Mouse (Mus musculus) thymus, postnatal 4 days (tissue): ENCODE data around the gene Gpr37l1.

Experiments used
- DNase-seq: peaks from one replicate; pipeline ENCODE4 v3.0.0; 2021

Gpr37l1 gene

DNA sequence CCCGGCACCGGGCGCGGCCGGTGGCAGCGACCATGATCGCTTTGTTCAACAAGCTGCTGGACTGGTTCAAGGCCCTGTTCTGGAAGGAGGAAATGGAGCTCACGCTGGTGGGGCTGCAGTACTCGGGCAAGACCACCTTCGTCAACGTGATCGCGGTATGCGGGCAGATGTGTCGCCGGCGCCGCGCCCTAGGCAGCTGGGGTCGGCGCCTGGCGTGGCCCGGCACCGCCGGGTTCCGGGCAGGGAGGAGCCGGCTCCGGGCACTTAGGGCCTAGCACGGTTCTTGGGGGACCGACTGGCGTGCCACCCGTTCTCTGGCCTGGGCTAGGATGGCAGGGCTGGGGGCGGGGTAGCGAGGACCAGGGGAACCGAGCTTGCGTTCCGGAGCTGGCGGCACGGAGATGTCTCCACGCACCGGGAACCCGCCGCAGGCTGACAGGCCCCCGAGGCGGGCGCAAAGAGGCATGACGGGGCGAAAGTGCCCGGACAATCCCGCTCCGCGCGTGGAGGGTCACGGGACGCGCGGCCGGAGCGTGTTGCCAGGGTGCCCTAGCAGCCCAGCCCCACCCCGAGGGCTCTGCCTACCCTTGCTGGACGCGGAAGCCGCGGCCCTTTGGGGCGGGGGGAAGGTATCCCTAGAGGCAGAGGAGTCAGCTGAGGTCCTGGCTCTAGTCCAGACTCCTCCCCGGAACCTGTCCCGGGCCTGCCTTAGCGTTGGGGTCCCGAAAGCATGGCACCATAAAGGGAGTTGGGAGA lies 20.4 kb downstream of the Gpr37l1 start:
- peak; percentile 72 for DNase-seq

DNA sequence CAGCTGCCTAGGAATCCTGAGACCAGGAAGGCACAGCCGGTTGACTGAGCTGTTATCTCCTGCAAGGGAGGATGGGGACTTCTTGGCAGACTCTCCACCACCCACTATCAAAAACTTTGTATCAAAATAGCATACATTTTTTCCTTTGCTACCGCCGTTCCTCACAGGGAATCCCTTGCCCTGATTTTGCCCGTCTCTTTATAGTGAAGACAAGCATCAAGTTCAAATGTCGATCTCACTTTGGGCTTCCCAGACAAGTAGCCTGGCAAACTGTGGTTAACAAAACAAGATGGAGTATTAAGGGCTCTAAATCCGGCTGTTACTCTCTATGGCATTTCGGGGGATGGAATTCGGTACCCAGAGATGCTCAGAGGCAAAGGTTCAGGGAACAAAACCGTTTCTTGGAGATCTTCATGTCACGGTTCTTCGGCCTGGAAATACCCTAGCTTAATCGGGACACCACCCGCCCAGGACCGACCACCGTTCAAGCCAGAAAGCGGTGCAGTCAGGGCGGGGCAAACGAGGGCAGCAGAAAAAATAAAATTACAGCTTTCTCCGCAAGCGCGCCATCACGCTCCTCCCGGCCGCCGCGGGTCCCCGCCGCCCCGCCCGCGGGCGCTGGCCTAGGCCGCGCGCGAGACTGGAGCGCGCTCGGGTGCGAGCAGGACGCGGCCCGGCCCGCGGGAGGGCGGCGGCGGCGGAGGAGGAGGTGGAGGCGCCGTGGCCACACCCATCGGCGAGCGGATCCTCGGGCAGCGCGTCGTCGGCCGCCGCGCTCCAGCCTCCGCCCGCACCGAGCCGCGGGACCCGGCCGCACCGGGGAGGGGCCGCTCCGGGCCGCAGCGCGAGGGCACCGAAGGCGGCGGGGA lies 21.2 kb downstream of the Gpr37l1 start, which contains the start of gene Arl8a:
Gene Arl8a (plus strand): TSS at position 748 of the 869 bp plus-strand sequence.
- peak; percentile 88 for DNase-seq

GRCm38 (mm10) chr1:135143940-135144339 lies 23.5 kb downstream of the Gpr37l1 start:
- DNase-seq, result peak; percentile 4

- no peak for DNase-seq
Measured at GRCm38 (mm10) chr1:135142452-135142851, 25.0 kb downstream of the Gpr37l1 start.

- peak; percentile 67 for DNase-seq
Measured at GRCm38 (mm10) chr1:135139906-135140305, 27.6 kb downstream of the Gpr37l1 start.

GRCm38 (mm10) chr1:135136500-135136899 lies 31.0 kb downstream of the Gpr37l1 start:
- DNase-seq, result peak; percentile 85

- peak; percentile 45 for DNase-seq
Measured at GRCm38 (mm10) chr1:135135111-135135787, 32.2 kb downstream of the Gpr37l1 start.

DNA sequence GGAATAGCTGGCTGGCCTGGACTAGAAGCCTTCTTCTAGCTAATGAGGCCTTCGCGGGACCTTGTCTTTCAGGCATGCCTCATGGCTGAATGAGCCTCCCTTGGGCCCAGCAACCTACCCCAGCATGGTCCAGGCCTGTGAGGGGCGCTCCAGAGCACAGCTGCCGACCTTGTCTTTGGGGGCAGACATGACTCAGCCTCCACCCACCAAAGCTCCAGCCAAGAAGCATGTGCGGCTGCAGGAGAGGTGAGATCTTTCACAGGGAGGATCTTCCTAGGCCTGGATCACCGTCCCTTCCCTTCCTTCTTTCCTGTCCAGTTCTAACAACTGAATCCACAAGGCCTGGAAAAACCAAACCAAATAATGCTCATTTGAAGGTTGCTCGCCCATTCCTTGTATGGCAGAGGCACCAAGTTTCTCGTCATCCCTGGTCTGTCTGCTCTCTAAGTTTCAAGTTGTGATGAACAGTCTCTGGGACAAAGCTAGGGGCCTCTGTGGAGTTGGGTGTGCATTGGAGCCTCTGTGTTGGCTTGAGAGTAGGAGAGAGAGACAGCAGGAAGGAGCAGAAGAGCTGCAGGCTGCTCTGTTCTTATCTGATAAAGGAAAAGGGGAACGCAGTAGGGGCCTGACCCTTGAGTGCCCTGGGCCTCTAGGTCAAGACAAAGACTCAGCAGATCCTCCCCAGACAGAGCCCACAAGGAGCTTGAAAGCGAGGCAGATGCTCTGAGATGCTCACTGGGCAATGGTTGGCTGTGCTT lies 33.6 kb downstream of the Gpr37l1 start:
- peak; percentile 84 for DNase-seq

DNA sequence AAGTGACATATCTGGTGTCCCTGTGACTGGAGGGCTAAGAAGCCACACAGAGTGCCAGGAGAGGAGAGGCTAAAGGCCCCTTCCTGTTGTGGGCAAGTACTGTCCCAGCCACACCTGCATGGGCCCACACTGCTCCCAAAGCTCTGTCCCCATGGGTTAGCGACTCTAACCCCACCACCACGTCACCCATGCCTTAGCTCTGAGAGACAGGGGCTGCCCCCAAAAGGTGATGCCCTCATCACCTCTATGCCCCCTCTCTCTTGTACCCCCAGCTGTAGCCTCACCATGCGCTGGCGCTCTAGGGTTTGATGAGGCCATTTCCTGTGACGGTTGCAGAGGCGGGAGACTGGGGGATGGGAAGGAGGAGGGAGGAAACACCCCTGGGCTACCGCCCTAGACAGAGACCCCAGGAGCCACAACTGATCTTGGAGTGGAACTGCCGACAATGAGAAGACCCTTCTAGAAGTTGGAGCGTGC lies 34.5 kb downstream of the Gpr37l1 start:
- DNase-seq, result peak; percentile 87

DNA sequence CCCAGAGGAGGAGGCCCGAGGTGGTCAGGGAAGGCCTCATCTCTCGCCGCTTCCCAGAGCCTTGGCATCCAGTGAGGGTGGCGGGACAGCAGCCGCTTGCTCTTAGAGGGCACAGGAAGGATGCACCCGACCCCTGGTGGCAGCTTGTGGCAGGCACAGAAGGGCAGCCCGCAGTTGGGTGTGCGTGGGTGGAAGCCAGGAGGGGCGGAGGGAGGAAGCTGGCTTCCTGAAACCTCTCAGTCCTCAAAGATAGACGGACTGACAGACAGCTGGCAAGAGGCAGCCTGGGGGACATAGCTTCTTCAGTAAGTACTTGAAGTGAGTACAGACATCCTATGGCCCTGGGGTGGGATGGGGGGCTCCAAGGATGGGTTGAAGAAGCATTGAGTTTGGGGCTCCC lies 35.0 kb downstream of the Gpr37l1 start, which contains the start of gene Ptpn7:
Gene Ptpn7 (plus strand): TSS at position 228 of the 400 bp plus-strand sequence.
- DNase-seq, result peak; percentile 97

GRCm38 (mm10) chr1:135131560-135131959 lies 35.9 kb downstream of the Gpr37l1 start:
- peak; percentile 73 for DNase-seq

DNA sequence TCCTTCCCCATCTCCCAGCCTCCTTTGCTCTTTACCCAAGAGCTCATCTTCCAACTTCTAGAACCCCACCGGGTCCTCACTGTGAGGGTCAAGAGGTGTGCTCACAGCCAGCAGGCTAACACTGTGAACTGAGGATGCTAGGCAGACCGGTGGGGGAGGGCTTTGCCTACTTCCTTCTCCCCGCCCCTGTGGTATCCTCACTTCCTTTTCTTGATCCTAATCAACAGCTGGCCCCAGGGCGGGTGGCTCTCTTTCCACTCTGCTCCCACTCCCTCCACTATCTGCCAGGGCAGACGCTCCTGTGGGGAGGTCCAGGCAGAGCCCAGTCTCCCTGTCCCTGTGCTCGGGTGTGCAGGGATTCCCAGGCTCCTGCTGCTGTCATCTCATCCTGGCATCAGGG lies 36.4 kb downstream of the Gpr37l1 start:
- DNase-seq, result peak; percentile 78

- peak; percentile 53 for DNase-seq
Measured at GRCm38 (mm10) chr1:135130376-135131018, 37.0 kb downstream of the Gpr37l1 start.

GRCm38 (mm10) chr1:135129543-135130183 lies 37.8 kb downstream of the Gpr37l1 start:
- peak; percentile 60 for DNase-seq

- peak; percentile 50 for DNase-seq
Measured at GRCm38 (mm10) chr1:135128986-135129385, 38.5 kb downstream of the Gpr37l1 start.

- peak; percentile 62 for DNase-seq
Measured at GRCm38 (mm10) chr1:135128011-135128441, 39.5 kb downstream of the Gpr37l1 start.

GRCm38 (mm10) chr1:135126443-135127027 lies 40.9 kb downstream of the Gpr37l1 start:
- DNase-seq, result no peak

DNA sequence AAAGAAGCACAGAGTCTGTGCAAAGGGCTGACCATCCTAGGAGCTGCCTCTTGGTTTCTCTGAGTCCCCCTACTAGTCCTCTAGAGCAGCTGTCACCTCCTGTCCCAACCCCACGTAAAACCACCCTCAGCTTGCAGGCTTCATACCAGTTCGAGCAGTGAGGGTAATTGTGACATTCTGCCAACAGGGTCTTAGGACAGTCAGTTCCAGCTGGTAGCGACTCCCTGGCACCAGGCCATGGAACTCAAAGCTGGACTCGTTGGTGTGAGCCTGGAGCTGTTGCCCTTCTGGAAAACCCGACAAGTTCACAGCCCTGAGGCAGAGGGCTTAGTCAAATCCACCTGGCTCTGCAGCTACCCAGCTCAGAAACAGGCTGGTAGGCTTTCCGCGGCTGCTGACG lies 41.5 kb downstream of the Gpr37l1 start:
- no peak for DNase-seq

DNA sequence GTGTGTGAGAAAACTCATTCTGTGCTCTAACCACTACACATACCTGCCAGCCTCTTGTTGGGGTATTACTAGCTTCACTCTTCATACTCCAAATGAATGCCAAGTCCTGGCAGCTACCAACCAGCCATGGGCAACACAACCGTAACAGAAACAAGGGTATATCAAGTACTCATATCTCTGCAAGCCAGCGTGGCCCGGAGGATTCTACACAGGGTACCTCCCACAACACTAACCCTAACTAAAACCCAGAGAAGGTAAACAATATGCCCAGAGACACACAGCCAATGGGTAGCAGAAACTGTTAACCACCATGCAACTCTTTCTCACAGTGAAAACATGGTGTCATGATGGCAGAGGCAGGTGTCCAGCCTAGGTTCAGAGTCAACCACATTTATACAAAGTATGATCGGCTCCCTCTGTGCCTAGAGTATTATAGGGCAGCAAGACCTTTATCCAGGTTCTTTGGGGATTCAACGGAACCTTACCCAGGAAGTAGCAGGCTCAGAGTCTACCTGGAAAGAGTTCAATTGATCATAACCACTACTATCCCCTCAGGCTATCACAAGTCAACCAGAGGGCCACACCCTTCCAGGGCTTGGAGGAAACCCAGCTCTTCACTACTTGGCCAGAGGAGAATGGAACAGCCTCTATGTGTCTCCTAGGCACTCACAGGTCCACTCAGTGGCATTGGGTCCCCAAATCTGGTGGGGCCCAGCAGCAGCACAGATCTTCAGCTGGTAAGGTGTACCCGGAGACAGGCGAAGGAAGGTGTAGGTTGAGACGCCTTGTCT lies 42.7 kb downstream of the Gpr37l1 start:
- DNase-seq, result no peak

- DNase-seq, result peak; percentile 73
Measured at GRCm38 (mm10) chr1:135112661-135113060, 54.8 kb downstream of the Gpr37l1 start.
